ENCODE assay signal across 10 mouse cellular contexts in genomic region chr11:3516121-3516520, GRCm38 (mm10). TPM values are rescaled to one million over a fixed set of nuclear protein-coding genes. Genes with fewer than 3 reads are reported as not detected.
DNase-seq lines count a peak whose midpoint lies in the region; ATAC-seq and TF ChIP-seq lines count a peak whose summit lies in the region.
"Had no signal": no experiment of that assay in that cellular context is flagged by ENCODE, and none has a peak within 500 bp of the region (broad histone marks: within the 10 kb centered on the region; RNA-seq: fewer than 3 reads in every experiment).

No protein-coding gene starts in this region.

- peaks cover 9% of the 10 kb centered on the region for H3K36me3 ChIP-seq in heart, embryonic 15.5 days
- H3K36me3 ChIP-seq in midbrain, embryonic 15.5 days (replicated peaks) = no peaks in the 10 kb centered on the region
- no peaks in the 10 kb centered on the region for H3K36me3 ChIP-seq in midbrain, embryonic 14.5 days (ENCODE audit: control insufficient read depth, insufficient read depth, low read length)
- no peaks in the 10 kb centered on the region for H3K36me3 ChIP-seq in hindbrain, postnatal 0 days (ENCODE audit: insufficient read depth, low read length)
- H3K36me3 ChIP-seq in stomach, embryonic 14.5 days (ENCODE audit: control insufficient read depth, insufficient read depth, low read length) = peaks cover 7% of the 10 kb centered on the region; the same call in 1 of the 2 replicates

- WGBS in heart, embryonic 15.5 days = 85% methylated on average over 5 of the region's 5 CpGs
- 82% methylated on average over 5 of the region's 5 CpGs for WGBS in midbrain, embryonic 15.5 days
- 81% methylated on average over 5 of the region's 5 CpGs for WGBS in midbrain, embryonic 14.5 days
- 79% methylated on average over 5 of the region's 5 CpGs for WGBS in hindbrain, postnatal 0 days
- WGBS in stomach, embryonic 14.5 days = 81% methylated on average over 5 of the region's 5 CpGs

- H3K4me1 ChIP-seq in heart, embryonic 15.5 days (replicated peaks) = peaks cover 46% of the 10 kb centered on the region
- peaks cover 37% of the 10 kb centered on the region for H3K4me1 ChIP-seq in midbrain, embryonic 15.5 days
- H3K4me1 ChIP-seq in midbrain, embryonic 14.5 days (ENCODE audit: control insufficient read depth, insufficient read depth, low read length) = peaks cover 11% of the 10 kb centered on the region
- peaks cover 15% of the 10 kb centered on the region; the same call in 1 of the 2 replicates for H3K4me1 ChIP-seq in hindbrain, postnatal 0 days (ENCODE audit: insufficient read depth, low read length)
- H3K4me1 ChIP-seq in stomach, embryonic 14.5 days (ENCODE audit: control insufficient read depth, insufficient read depth, low read length) = peaks cover 17% of the 10 kb centered on the region

- H3K4me2 ChIP-seq in heart, embryonic 15.5 days = peak overlapping the region; percentile 87
- H3K4me2 ChIP-seq in midbrain, embryonic 15.5 days = peak overlapping the region; percentile 91; the same call in 1 of the 2 replicates
- no peak overlapping the region for H3K4me2 ChIP-seq in midbrain, embryonic 14.5 days (ENCODE audit: low read length)
- peak overlapping the region; percentile 60 for H3K4me2 ChIP-seq in hindbrain, postnatal 0 days (ENCODE audit: low read depth, low read length)
- H3K4me2 ChIP-seq in stomach, embryonic 14.5 days (replicated peaks; ENCODE audit: low read depth, low read length) = peak overlapping the region; percentile 59; the same call in 1 of the 2 replicates

- peak overlapping the region; percentile 67 for H3K4me3 ChIP-seq in heart, embryonic 15.5 days
- H3K4me3 ChIP-seq in midbrain, embryonic 15.5 days = peak overlapping the region; percentile 43; the same call in 1 of the 2 replicates
- H3K4me3 ChIP-seq in midbrain, embryonic 14.5 days (replicated peaks; ENCODE audit: low read depth, low read length) = no peak overlapping the region
- peak overlapping the region; percentile 48; the same call in 1 of the 2 replicates for H3K4me3 ChIP-seq in hindbrain, postnatal 0 days (ENCODE audit: low read length)
- no peak overlapping the region for H3K4me3 ChIP-seq in stomach, embryonic 14.5 days (ENCODE audit: low read depth, low read length)

- H3K27ac ChIP-seq in heart, embryonic 15.5 days = no peak overlapping the region
- no peak overlapping the region for H3K27ac ChIP-seq in midbrain, embryonic 15.5 days
- H3K27ac ChIP-seq in midbrain, embryonic 14.5 days (replicated peaks; ENCODE audit: low read depth, low read length) = no peak overlapping the region
- H3K27ac ChIP-seq in hindbrain, postnatal 0 days = no peak overlapping the region
- H3K27ac ChIP-seq in stomach, embryonic 14.5 days (ENCODE audit: low read length) = no peak overlapping the region

- H3K9me3 ChIP-seq in heart, embryonic 15.5 days (replicated peaks) = no peaks in the 10 kb centered on the region
- no peaks in the 10 kb centered on the region for H3K9me3 ChIP-seq in midbrain, embryonic 15.5 days
- no peaks in the 10 kb centered on the region for H3K9me3 ChIP-seq in midbrain, embryonic 14.5 days (ENCODE audit: control insufficient read depth, low read length)
- H3K9me3 ChIP-seq in hindbrain, postnatal 0 days (ENCODE audit: low read length) = no peaks in the 10 kb centered on the region
- H3K9me3 ChIP-seq in stomach, embryonic 14.5 days (ENCODE audit: control insufficient read depth, low read depth, low read length) = no peaks in the 10 kb centered on the region

- no peak for ATAC-seq in heart, embryonic 15.5 days (replicated peaks; ENCODE audit: insufficient number of reproducible peaks, insufficient read depth, low FRiP score, low read depth)
- no peak for ATAC-seq in midbrain, embryonic 15.5 days (replicated peaks)
- ATAC-seq in midbrain, embryonic 14.5 days (ENCODE audit: low FRiP score, low TSS enrichment) = no peak
- ATAC-seq in hindbrain, postnatal 0 days = no peak
- no peak for ATAC-seq in stomach, embryonic 14.5 days (ENCODE audit: insufficient number of reproducible peaks, insufficient read depth, low FRiP score, low read depth)
- no peak for ATAC-seq in inflammation-experienced regulatory T-cells, adult 6 months

- TF ChIP-seq CTCF in hindbrain, postnatal 0 days (IDR thresholded peaks at IDR 0.05; ENCODE audit: low read depth) = no peak

- H3K27me3 ChIP-seq in heart, embryonic 15.5 days = no peaks in the 10 kb centered on the region
- peaks cover 21% of the 10 kb centered on the region for H3K27me3 ChIP-seq in midbrain, embryonic 15.5 days (replicated peaks)
- H3K27me3 ChIP-seq in midbrain, embryonic 14.5 days (ENCODE audit: control insufficient read depth, insufficient read depth, low read length) = peaks cover 18% of the 10 kb centered on the region
- no peaks in the 10 kb centered on the region for H3K27me3 ChIP-seq in hindbrain, postnatal 0 days (ENCODE audit: insufficient read depth, low read length)
- peaks cover 3% of the 10 kb centered on the region; the same call in 1 of the 2 replicates for H3K27me3 ChIP-seq in stomach, embryonic 14.5 days (ENCODE audit: control insufficient read depth, insufficient read depth, low read length)

- DNase-seq in heart, adult 18-20 months = no peak
- no peak for DNase-seq in midbrain, embryonic 14.5 days
- no peak for DNase-seq in hindbrain, postnatal 0 days (ENCODE audit: low spot score)
- DNase-seq in gastrocnemius, adult 8-10 months (ENCODE audit: low spot score in 2 of 2) = no peak

- H3K9ac ChIP-seq in heart, embryonic 15.5 days = no peak overlapping the region
- H3K9ac ChIP-seq in midbrain, embryonic 15.5 days = no peak overlapping the region
- H3K9ac ChIP-seq in midbrain, embryonic 14.5 days (replicated peaks; ENCODE audit: low read length) = no peak overlapping the region
- H3K9ac ChIP-seq in hindbrain, postnatal 0 days (replicated peaks; ENCODE audit: low read length) = 0 out of 2 replicates have a peak overlapping the region, but pooled peaks have one; percentile 43
- no peak overlapping the region for H3K9ac ChIP-seq in stomach, embryonic 14.5 days (replicated peaks; ENCODE audit: low read depth, low read length)

RNA-seq across cellular contexts. Expression of gene Selenom, which starts 1.6 kb away (rescaled TPM):
- polyA plus RNA-seq in heart, embryonic 15.5 days (2015; fragmentation: Nextera tagmentation; extraction: Ambion mirVana) = 132 and 138 TPM in 2 replicates
- total RNA-seq in heart, adult 18-20 months (2021) = 10 to 100 TPM; 39.8 to 40.3 TPM
- 72.7 and 75.6 TPM in 2 replicates for polyA plus RNA-seq in midbrain, embryonic 15.5 days (2015; fragmentation: Nextera tagmentation; extraction: Ambion mirVana)
- polyA plus RNA-seq in midbrain, embryonic 14.5 days (2014; fragmentation: Nextera tagmentation; extraction: Ambion mirVana) = 48.5 and 76.5 TPM in 2 replicates
- total RNA-seq in hindbrain, postnatal 0 days (2014; rRNA removed) = 321 and 384 TPM in 2 replicates
- polyA plus RNA-seq in hindbrain, postnatal 0 days (2015; fragmentation: Nextera tagmentation; extraction: Ambion mirVana) = 359 and 389 TPM in 2 replicates
- 154 and 160 TPM in 2 replicates for polyA plus RNA-seq in stomach, embryonic 14.5 days (2014; fragmentation: Nextera tagmentation; extraction: Ambion mirVana)
- 10 to 100 TPM in 1 of 3 experiments, 1 to 10 TPM in 2; 5.6 to 20.7 (median 8.1) TPM for polyA plus RNA-seq in inflammation-experienced regulatory T-cells, adult 6 months (2017; shearing (Covaris generic))
- 10 to 100 TPM in 2 of 4 experiments, 1 to 10 TPM in 2; 8.9 to 17.6 (median 13.5) TPM for total RNA-seq in gastrocnemius, adult 8-10 months (2022)

RNA-seq across cellular contexts. Expression of gene Inpp5j, which starts 11.5 kb away (rescaled TPM):
- 9.4 and 11.4 TPM in 2 replicates for polyA plus RNA-seq in heart, embryonic 15.5 days (2015; fragmentation: Nextera tagmentation; extraction: Ambion mirVana)
- 10 to 100 TPM; 16.7 to 18.2 TPM for total RNA-seq in heart, adult 18-20 months (2021)
- polyA plus RNA-seq in midbrain, embryonic 15.5 days (2015; fragmentation: Nextera tagmentation; extraction: Ambion mirVana) = 7.5 and 7.9 TPM in 2 replicates
- 3.2 and 4.7 TPM in 2 replicates for polyA plus RNA-seq in midbrain, embryonic 14.5 days (2014; fragmentation: Nextera tagmentation; extraction: Ambion mirVana)
- 9.4 and 11.7 TPM in 2 replicates for total RNA-seq in hindbrain, postnatal 0 days (2014; rRNA removed)
- polyA plus RNA-seq in hindbrain, postnatal 0 days (2015; fragmentation: Nextera tagmentation; extraction: Ambion mirVana) = 14.6 and 15.3 TPM in 2 replicates
- polyA plus RNA-seq in stomach, embryonic 14.5 days (2014; fragmentation: Nextera tagmentation; extraction: Ambion mirVana) = 1.2 and 2.0 TPM in 2 replicates
- not detected for polyA plus RNA-seq in inflammation-experienced regulatory T-cells, adult 6 months (2017; shearing (Covaris generic))
- 1 to 10 TPM; 1.3 to 2.4 (median 1.7) TPM for total RNA-seq in gastrocnemius, adult 8-10 months (2022)

RNA-seq across cellular contexts. Expression of gene Smtn, which starts 24.3 kb away (rescaled TPM):
- polyA plus RNA-seq in heart, embryonic 15.5 days (2015; fragmentation: Nextera tagmentation; extraction: Ambion mirVana) = 79.2 and 101 TPM in 2 replicates
- total RNA-seq in heart, adult 18-20 months (2021) = 100 to 1,000 TPM; 139 to 154 TPM
- 16.0 and 17.9 TPM in 2 replicates for polyA plus RNA-seq in midbrain, embryonic 15.5 days (2015; fragmentation: Nextera tagmentation; extraction: Ambion mirVana)
- polyA plus RNA-seq in midbrain, embryonic 14.5 days (2014; fragmentation: Nextera tagmentation; extraction: Ambion mirVana) = 7.2 and 12.8 TPM in 2 replicates
- total RNA-seq in hindbrain, postnatal 0 days (2014; rRNA removed) = 7.7 and 10.0 TPM in 2 replicates
- polyA plus RNA-seq in hindbrain, postnatal 0 days (2015; fragmentation: Nextera tagmentation; extraction: Ambion mirVana) = 10.7 and 12.8 TPM in 2 replicates
- 109 and 112 TPM in 2 replicates for polyA plus RNA-seq in stomach, embryonic 14.5 days (2014; fragmentation: Nextera tagmentation; extraction: Ambion mirVana)
- 1 to 10 TPM; 1.5 to 7.4 (median 4.3) TPM for polyA plus RNA-seq in inflammation-experienced regulatory T-cells, adult 6 months (2017; shearing (Covaris generic))
- total RNA-seq in gastrocnemius, adult 8-10 months (2022) = 10 to 100 TPM; 64.6 to 81.5 (median 69.0) TPM

RNA-seq across cellular contexts. Expression of gene Pla2g3, which starts 28.0 kb away (rescaled TPM):
- polyA plus RNA-seq in heart, embryonic 15.5 days (2015; fragmentation: Nextera tagmentation; extraction: Ambion mirVana) = 0.10 and 0.28 TPM in 2 replicates
- total RNA-seq in heart, adult 18-20 months (2021) = under 1 TPM; 0.10 to 0.13 TPM
- 1.3 TPM in 2 replicates for polyA plus RNA-seq in midbrain, embryonic 15.5 days (2015; fragmentation: Nextera tagmentation; extraction: Ambion mirVana)
- polyA plus RNA-seq in midbrain, embryonic 14.5 days (2014; fragmentation: Nextera tagmentation; extraction: Ambion mirVana) = 0.59 and 0.72 TPM in 2 replicates
- 30.4 and 34.8 TPM in 2 replicates for total RNA-seq in hindbrain, postnatal 0 days (2014; rRNA removed)
- 18.5 and 21.2 TPM in 2 replicates for polyA plus RNA-seq in hindbrain, postnatal 0 days (2015; fragmentation: Nextera tagmentation; extraction: Ambion mirVana)
- polyA plus RNA-seq in stomach, embryonic 14.5 days (2014; fragmentation: Nextera tagmentation; extraction: Ambion mirVana) = 0.17 and 0.52 TPM in 2 replicates
- under 1 TPM in 2 of 3 experiments, not detected in 1; 0.12 to 0.28 TPM for polyA plus RNA-seq in inflammation-experienced regulatory T-cells, adult 6 months (2017; shearing (Covaris generic))
- not detected for total RNA-seq in gastrocnemius, adult 8-10 months (2022)
- total RNA-seq: gastrocnemius, adult 18-20 months; megakaryocyte progenitor cell, adult 5-6 weeks had no signal

Comparison
In these comparisons a context has a peak if more than half of its experiments do, and no peak if none do; other contexts are left out.
1. H3K4me3 ChIP-seq: peak in heart, embryonic 15.5 days (single experiment), midbrain, embryonic 15.5 days (single experiment) and hindbrain, postnatal 0 days (single experiment); none in midbrain, embryonic 14.5 days (single experiment) and stomach, embryonic 14.5 days (single experiment).